Mouse (Mus musculus): Measurements from ENCODE around the gene Rbm24.

Rbm24 gene

GRCm38 (mm10) chr13:46438960-46439359 lies 20.7 kb downstream of the Rbm24 start:
- DNase-seq (ENCODE audit: low spot score), result no peak

- DNase-seq (ENCODE audit: low spot score), result no peak
Observed at GRCm38 (mm10) chr13:46444021-46444420, 25.8 kb downstream of the Rbm24 start.

GRCm38 (mm10) chr13:46446062-46446461 lies 27.8 kb downstream of the Rbm24 start:
- no peak for DNase-seq (ENCODE audit: low spot score)

- DNase-seq (ENCODE audit: low spot score), result no peak
Observed at GRCm38 (mm10) chr13:46448276-46448675, 30.0 kb downstream of the Rbm24 start.

- no peak for DNase-seq (ENCODE audit: low spot score)
Observed at GRCm38 (mm10) chr13:46449955-46450354, 31.7 kb downstream of the Rbm24 start.

GRCm38 (mm10) chr13:46450623-46451022 lies 32.4 kb downstream of the Rbm24 start:
- no peak for DNase-seq (ENCODE audit: low spot score)

GRCm38 (mm10) chr13:46451548-46451947 lies 33.3 kb downstream of the Rbm24 start:
- no peak for DNase-seq (ENCODE audit: low spot score)

- DNase-seq (ENCODE audit: low spot score), result no peak
Observed at GRCm38 (mm10) chr13:46459546-46459945, 41.3 kb downstream of the Rbm24 start.

GRCm38 (mm10) chr13:46462280-46462679 lies 44.0 kb downstream of the Rbm24 start:
- DNase-seq (ENCODE audit: low spot score), result no peak

GRCm38 (mm10) chr13:46463764-46464163 lies 45.5 kb downstream of the Rbm24 start:
- DNase-seq (ENCODE audit: low spot score), result no peak

GRCm38 (mm10) chr13:46468251-46468650 lies 50.0 kb downstream of the Rbm24 start:
- no peak for DNase-seq (ENCODE audit: low spot score)

- no peak for DNase-seq (ENCODE audit: low spot score)
Observed at GRCm38 (mm10) chr13:46469536-46469935, 51.3 kb downstream of the Rbm24 start.

All from spleen, adult 12 weeks (tissue).